ENCODE assay signal across 11 mouse cellular contexts in genomic region chr19:57642980-57643379, GRCm38 (mm10). TPM values are rescaled to one million over a fixed set of nuclear protein-coding genes. Genes with fewer than 3 reads are reported as not detected.
DNase-seq lines count a peak whose midpoint lies in the region; ATAC-seq and TF ChIP-seq lines count a peak whose summit lies in the region.
"Had no signal": no experiment of that assay in that cellular context is flagged by ENCODE, and none has a peak within 500 bp of the region (broad histone marks: within the 10 kb centered on the region; RNA-seq: fewer than 3 reads in every experiment).

No protein-coding gene starts in this region.

- TF ChIP-seq CTCF in hindbrain, postnatal 0 days (IDR thresholded peaks at IDR 0.05; ENCODE audit: low read depth) = peak; percentile 62

- WGBS in hindbrain, embryonic 16.5 days = 71% methylated on average over 2 of the region's 2 CpGs
- WGBS in hindbrain, embryonic 10.5 days = 75% methylated on average over 2 of the region's 2 CpGs
- WGBS in hindbrain, postnatal 0 days = 53% methylated on average over 2 of the region's 2 CpGs

- no peaks in the 10 kb centered on the region; the same call in 1 of the 2 replicates for H3K36me3 ChIP-seq in hindbrain, embryonic 16.5 days (ENCODE audit: control insufficient read depth, insufficient read depth, low read length)
- no peaks in the 10 kb centered on the region for H3K36me3 ChIP-seq in hindbrain, embryonic 10.5 days
- no peaks in the 10 kb centered on the region for H3K36me3 ChIP-seq in hindbrain, postnatal 0 days (ENCODE audit: insufficient read depth, low read length)
- H3K36me3 ChIP-seq: hindbrain, embryonic 15.5 days; liver, embryonic 15.5 days had no signal

- 0 out of 2 replicates have a peak, but pooled peaks have one; percentile 37 for ATAC-seq in hindbrain, embryonic 16.5 days
- peak; percentile 49; the same call in 1 of the 2 replicates for ATAC-seq in hindbrain, postnatal 0 days

- H3K4me1 ChIP-seq in hindbrain, embryonic 16.5 days (ENCODE audit: control insufficient read depth, insufficient read depth, low read depth, low read length) = no peaks in the 10 kb centered on the region
- H3K4me1 ChIP-seq in hindbrain, embryonic 10.5 days (replicated peaks) = no peaks in the 10 kb centered on the region
- H3K4me1 ChIP-seq in hindbrain, postnatal 0 days (ENCODE audit: insufficient read depth, low read length) = no peaks in the 10 kb centered on the region
- H3K4me1 ChIP-seq: hindbrain, embryonic 15.5 days; liver, embryonic 15.5 days had no signal

- no peak overlapping the region for H3K9ac ChIP-seq in hindbrain, embryonic 16.5 days (ENCODE audit: low read depth, low read length)
- no peak overlapping the region for H3K9ac ChIP-seq in hindbrain, postnatal 0 days (replicated peaks; ENCODE audit: low read length)
- H3K9ac ChIP-seq: hindbrain, embryonic 15.5 days; liver, embryonic 15.5 days had no signal

- no peak for DNase-seq in hindbrain, embryonic 10.5 days (ENCODE audit: low spot score)
- peak; percentile 26 to 29 for DNase-seq in B cell, adult 2 months
- DNase-seq in MN1 (ENCODE audit: low spot score) = peak; percentile 77
- peak; percentile 77 for DNase-seq in hindbrain, postnatal 0 days (ENCODE audit: low spot score)
- no peak for DNase-seq in ovary, postnatal 36 days (ENCODE audit: low spot score)
- no peak for DNase-seq in layer of hippocampus, adult 11-12 months (ENCODE audit: low spot score)
- no peak for DNase-seq in right cerebral cortex, postnatal 25 days
- DNase-seq: right cerebral cortex, postnatal 4 days had no signal

- H3K4me2 ChIP-seq in hindbrain, embryonic 16.5 days (ENCODE audit: low read length) = no peak overlapping the region
- no peak overlapping the region for H3K4me2 ChIP-seq in hindbrain, postnatal 0 days (ENCODE audit: low read depth, low read length)
- H3K4me2 ChIP-seq: hindbrain, embryonic 15.5 days; liver, embryonic 15.5 days had no signal

- no peak overlapping the region for H3K4me3 ChIP-seq in hindbrain, embryonic 16.5 days (ENCODE audit: low read length)
- H3K4me3 ChIP-seq in hindbrain, embryonic 10.5 days = no peak overlapping the region
- H3K4me3 ChIP-seq in hindbrain, postnatal 0 days (ENCODE audit: low read length) = no peak overlapping the region
- H3K4me3 ChIP-seq: hindbrain, embryonic 15.5 days; liver, embryonic 15.5 days had no signal

- H3K27ac ChIP-seq in hindbrain, embryonic 16.5 days (ENCODE audit: low read depth, low read length) = no peak overlapping the region
- no peak overlapping the region for H3K27ac ChIP-seq in hindbrain, embryonic 10.5 days
- H3K27ac ChIP-seq in hindbrain, postnatal 0 days = no peak overlapping the region
- H3K27ac ChIP-seq: hindbrain, embryonic 15.5 days; liver, embryonic 15.5 days had no signal

- no peaks in the 10 kb centered on the region for H3K27me3 ChIP-seq in hindbrain, embryonic 16.5 days (replicated peaks; ENCODE audit: control insufficient read depth, insufficient read depth, low read length)
- no peaks in the 10 kb centered on the region for H3K27me3 ChIP-seq in hindbrain, embryonic 10.5 days (ENCODE audit: insufficient read depth, poor library complexity, severe bottlenecking)
- no peaks in the 10 kb centered on the region for H3K27me3 ChIP-seq in hindbrain, postnatal 0 days (ENCODE audit: insufficient read depth, low read length)
- H3K27me3 ChIP-seq: hindbrain, embryonic 15.5 days; liver, embryonic 15.5 days had no signal

- H3K9me3 ChIP-seq in hindbrain, embryonic 16.5 days (ENCODE audit: control insufficient read depth, low read length) = no peaks in the 10 kb centered on the region
- no peaks in the 10 kb centered on the region for H3K9me3 ChIP-seq in hindbrain, embryonic 10.5 days
- H3K9me3 ChIP-seq in hindbrain, postnatal 0 days (ENCODE audit: low read length) = no peaks in the 10 kb centered on the region
- H3K9me3 ChIP-seq: hindbrain, embryonic 15.5 days; liver, embryonic 15.5 days had no signal

RNA-seq across cellular contexts. Expression of gene Atrnl1, which starts 32.1 kb away (rescaled TPM):
- 5.3 and 6.5 TPM in 2 replicates for polyA plus RNA-seq in hindbrain, embryonic 16.5 days (2015; fragmentation: Nextera tagmentation; extraction: Ambion mirVana)
- 3.5 and 4.5 TPM in 2 replicates for polyA plus RNA-seq in hindbrain, embryonic 10.5 days (2016; fragmentation: Nextera tagmentation; extraction: Ambion mirVana)
- total RNA-seq in hindbrain, postnatal 0 days (2014; rRNA removed) = 46.0 and 51.5 TPM in 2 replicates
- polyA plus RNA-seq in hindbrain, postnatal 0 days (2015; fragmentation: Nextera tagmentation; extraction: Ambion mirVana) = 3.7 and 4.4 TPM in 2 replicates

Comparison
In these comparisons a context has a peak if more than half of its experiments do, and no peak if none do; other contexts are left out.
1. DNase-seq: peak in B cell, adult 2 months (2 of 2), MN1 (single experiment) and hindbrain, postnatal 0 days (single experiment); none in hindbrain, embryonic 10.5 days (single experiment), ovary, postnatal 36 days (single experiment), layer of hippocampus, adult 11-12 months (single experiment) and right cerebral cortex, postnatal 25 days (single experiment).